Comparison of ENCODE assay signal across 8 mouse cellular contexts in genomic region chr3:89730350-89731331, GRCm38 (mm10). TPM values are rescaled to one million over a fixed set of nuclear protein-coding genes. Genes with fewer than 3 reads are reported as not detected.
DNase-seq lines count a peak whose midpoint lies in the region; ATAC-seq and TF ChIP-seq lines count a peak whose summit lies in the region.

No protein-coding gene starts in this region.

- H3K9me3 ChIP-seq in ES-Bruce4 (replicated peaks; ENCODE audit: control insufficient read depth, insufficient read depth, low read length, poor library complexity, severe bottlenecking), result no peaks in the 10 kb centered on the region
- no peaks in the 10 kb centered on the region for H3K9me3 ChIP-seq in heart, embryonic 13.5 days
- no peaks in the 10 kb centered on the region for H3K9me3 ChIP-seq in kidney, postnatal 0 days (replicated peaks; ENCODE audit: low read length)
- H3K9me3 ChIP-seq in neural tube, embryonic 14.5 days (ENCODE audit: control insufficient read depth, low read length), result no peaks in the 10 kb centered on the region

- TF ChIP-seq POLR2A in ES-Bruce4 (IDR thresholded peaks at IDR 0.05; ENCODE audit: insufficient read depth, low read length), result no peak
- peak; percentile 89; the same call in 1 of the 2 replicates for TF ChIP-seq POLR2A in lung, adult 2 months (IDR thresholded peaks at IDR 0.05; ENCODE audit: borderline replicate concordance, extremely low read depth, low read depth, low read length)

- peak overlapping the region; percentile 79 for H3K4me3 ChIP-seq in ES-Bruce4 (ENCODE audit: low read depth, low read length)
- peak overlapping the region; percentile 85 for H3K4me3 ChIP-seq in brown adipose tissue, adult 24 weeks (ENCODE audit: insufficient read depth, low read depth, low read length)
- peak overlapping the region; percentile 85 for H3K4me3 ChIP-seq in heart, embryonic 13.5 days
- H3K4me3 ChIP-seq in kidney, postnatal 0 days (replicated peaks; ENCODE audit: low read depth, low read length), result peak overlapping the region; percentile 78
- peak overlapping the region; percentile 94 for H3K4me3 ChIP-seq in lung, adult 2 months (replicated peaks; ENCODE audit: extremely low read depth, low read depth, low read length)
- H3K4me3 ChIP-seq in neural tube, embryonic 14.5 days (ENCODE audit: low read depth, low read length), result peak overlapping the region; percentile 34

- TF ChIP-seq EP300 in ES-Bruce4 (IDR thresholded peaks at IDR 0.05; ENCODE audit: insufficient read depth, low read depth, low read length), result no peak

- peak overlapping the region; percentile 44 for H3K9ac ChIP-seq in ES-Bruce4 (ENCODE audit: low read depth, poor library complexity, severe bottlenecking)
- peak overlapping the region; percentile 84 for H3K9ac ChIP-seq in heart, embryonic 13.5 days
- peak overlapping the region; percentile 82 for H3K9ac ChIP-seq in kidney, postnatal 0 days (ENCODE audit: low read depth, low read length)
- 0 out of 2 replicates have a peak overlapping the region, but pooled peaks have one; percentile 32 for H3K9ac ChIP-seq in neural tube, embryonic 14.5 days (replicated peaks; ENCODE audit: low read depth, low read length)

- H3K27ac ChIP-seq in ES-Bruce4 (ENCODE audit: insufficient read depth, low read length), result no peak overlapping the region
- peak overlapping the region; percentile 81 for H3K27ac ChIP-seq in brown adipose tissue, adult 24 weeks (replicated peaks; ENCODE audit: low read depth, low read length)
- H3K27ac ChIP-seq in heart, embryonic 13.5 days (replicated peaks), result peak overlapping the region; percentile 72
- H3K27ac ChIP-seq in kidney, postnatal 0 days, result peak overlapping the region; percentile 94
- no peak overlapping the region for H3K27ac ChIP-seq in neural tube, embryonic 14.5 days (ENCODE audit: low read depth, low read length)

- H3K4me1 ChIP-seq in ES-Bruce4 (ENCODE audit: control insufficient read depth, insufficient read depth, low read length), result no peaks in the 10 kb centered on the region
- no peaks in the 10 kb centered on the region for H3K4me1 ChIP-seq in brown adipose tissue, adult 24 weeks (ENCODE audit: control insufficient read depth, insufficient read depth, insufficient read length, low read length)
- peaks cover 29% of the 10 kb centered on the region for H3K4me1 ChIP-seq in heart, embryonic 13.5 days
- H3K4me1 ChIP-seq in kidney, postnatal 0 days (replicated peaks; ENCODE audit: insufficient read depth, low read length), result peaks cover 8% of the 10 kb centered on the region
- no peaks in the 10 kb centered on the region; the same call in 1 of the 2 replicates for H3K4me1 ChIP-seq in lung, adult 2 months (ENCODE audit: control insufficient read depth, insufficient read depth, low read length)
- H3K4me1 ChIP-seq in neural tube, embryonic 14.5 days (ENCODE audit: control insufficient read depth, insufficient read depth, low read length), result peaks cover 11% of the 10 kb centered on the region; the same call in 1 of the 2 replicates

- H3K4me2 ChIP-seq in heart, embryonic 13.5 days, result peak overlapping the region; percentile 90
- H3K4me2 ChIP-seq in kidney, postnatal 0 days (ENCODE audit: low read length), result peak overlapping the region; percentile 69
- peak overlapping the region; percentile 45 for H3K4me2 ChIP-seq in neural tube, embryonic 14.5 days (ENCODE audit: low read depth, low read length)

- H3K36me3 ChIP-seq in ES-Bruce4 (ENCODE audit: control insufficient read depth, insufficient read depth, low read length, poor library complexity, severe bottlenecking), result no peaks in the 10 kb centered on the region; the same call in 1 of the 2 replicates
- H3K36me3 ChIP-seq in heart, embryonic 13.5 days, result peaks cover 9% of the 10 kb centered on the region
- H3K36me3 ChIP-seq in kidney, postnatal 0 days (ENCODE audit: insufficient read depth, low read length), result peaks cover 2% of the 10 kb centered on the region; the same call in 1 of the 2 replicates
- H3K36me3 ChIP-seq in neural tube, embryonic 14.5 days (ENCODE audit: control insufficient read depth, insufficient read depth, low read length), result no peaks in the 10 kb centered on the region

- peak; percentile 96 for DNase-seq in kidney, postnatal 0 days (ENCODE audit: low spot score)
- peak; percentile 88 for DNase-seq in lung, adult 2 months
- DNase-seq in thymus, adult 18-20 months, result peak; percentile 87 to 93

- peak; percentile 95 for ATAC-seq in erythroid progenitor cell, adult 5-6 weeks (replicated peaks; ENCODE audit: low FRiP score, poor library complexity, severe bottlenecking)
- peak; percentile 84 for ATAC-seq in heart, embryonic 13.5 days (ENCODE audit: extremely low read depth, insufficient number of reproducible peaks, low FRiP score, low TSS enrichment)
- peak; percentile 94 for ATAC-seq in kidney, postnatal 0 days (replicated peaks; ENCODE audit: low FRiP score, low read depth)
- peak; percentile 76 for ATAC-seq in neural tube, embryonic 14.5 days (ENCODE audit: low read depth)

- 1% methylated on average over 32 of the region's 32 CpGs for WGBS in heart, embryonic 13.5 days
- 1% methylated on average over 32 of the region's 32 CpGs for WGBS in kidney, postnatal 0 days
- WGBS in lung, adult 2 months, result under 1% methylated on average over 32 of the region's 32 CpGs
- WGBS in neural tube, embryonic 14.5 days, result 1% methylated on average over 32 of the region's 32 CpGs

- no peaks in the 10 kb centered on the region for H3K27me3 ChIP-seq in ES-Bruce4 (ENCODE audit: control insufficient read depth, insufficient read depth, low read length, poor library complexity, severe bottlenecking)
- H3K27me3 ChIP-seq in heart, embryonic 13.5 days (replicated peaks), result no peaks in the 10 kb centered on the region
- H3K27me3 ChIP-seq in kidney, postnatal 0 days (ENCODE audit: insufficient read depth, low read length), result no peaks in the 10 kb centered on the region
- no peaks in the 10 kb centered on the region for H3K27me3 ChIP-seq in neural tube, embryonic 14.5 days (ENCODE audit: control insufficient read depth, insufficient read depth, low read length)

- no peak for TF ChIP-seq CTCF in ES-Bruce4 (IDR thresholded peaks at IDR 0.05; ENCODE audit: low read depth, low read length)
- TF ChIP-seq CTCF in kidney, postnatal 0 days (IDR thresholded peaks at IDR 0.05; ENCODE audit: low read depth), result peak; percentile 76
- TF ChIP-seq CTCF in lung, adult 2 months (IDR thresholded peaks at IDR 0.05; ENCODE audit: insufficient read depth, low read length), result no peak

RNA-seq across cellular contexts. Expression of gene Adar, which starts 15.8 kb away (rescaled TPM):
- 34.2 and 36.7 TPM in 2 replicates for polyA plus RNA-seq in ES-Bruce4 (2011; ENCODE audit: insufficient read depth, insufficient read length, low read depth, missing spikeins)
- polyA plus RNA-seq in brown adipose tissue, adult 24 weeks (2012; ENCODE audit: insufficient read depth, insufficient read length, missing spikeins), result 2.4 and 4.8 TPM in 2 replicates
- 36.0 and 68.1 TPM in 2 replicates for total RNA-seq in erythroid progenitor cell, adult 5-6 weeks (2015; ENCODE audit: low replicate concordance)
- 63.2 and 84.3 TPM in 2 replicates for total RNA-seq in erythroid progenitor cell, adult 5-6 weeks (2017; ENCODE audit: low replicate concordance)
- 7.5 and 7.8 TPM in 2 replicates for polyA plus RNA-seq in heart, embryonic 13.5 days (2015; fragmentation: Nextera tagmentation; extraction: Ambion mirVana)
- 9.6 and 10.5 TPM in 2 replicates for polyA plus RNA-seq in kidney, postnatal 0 days (2015; fragmentation: Nextera tagmentation; extraction: Ambion mirVana)
- polyA plus RNA-seq in lung, adult 2 months (2012; rRNA removed), result 23.4 and 31.2 TPM in 2 replicates
- 32.0 and 32.7 TPM in 2 replicates for polyA plus RNA-seq in neural tube, embryonic 14.5 days (2014; fragmentation: Nextera tagmentation; extraction: Ambion mirVana)

RNA-seq across cellular contexts. Expression of gene Chrnb2, which starts 33.8 kb away (rescaled TPM):
- polyA plus RNA-seq in ES-Bruce4 (2011; ENCODE audit: insufficient read depth, insufficient read length, low read depth, missing spikeins), result 0.67 and 0.68 TPM in 2 replicates
- 0.54 and 1.3 TPM in 2 replicates for polyA plus RNA-seq in brown adipose tissue, adult 24 weeks (2012; ENCODE audit: insufficient read depth, insufficient read length, missing spikeins)
- total RNA-seq in erythroid progenitor cell, adult 5-6 weeks (2015; ENCODE audit: low replicate concordance), result not detected in 2 replicates
- 0.13 and 0.23 TPM in 2 replicates for total RNA-seq in erythroid progenitor cell, adult 5-6 weeks (2017; ENCODE audit: low replicate concordance)
- 0.18 and 0.44 TPM in 2 replicates for polyA plus RNA-seq in heart, embryonic 13.5 days (2015; fragmentation: Nextera tagmentation; extraction: Ambion mirVana)
- polyA plus RNA-seq in kidney, postnatal 0 days (2015; fragmentation: Nextera tagmentation; extraction: Ambion mirVana), result 0.36 and 0.47 TPM in 2 replicates
- polyA plus RNA-seq in lung, adult 2 months (2012; rRNA removed), result 0.60 and 0.70 TPM in 2 replicates
- 24.5 and 29.9 TPM in 2 replicates for polyA plus RNA-seq in neural tube, embryonic 14.5 days (2014; fragmentation: Nextera tagmentation; extraction: Ambion mirVana)

RNA-seq across cellular contexts. Expression of gene Ube2q1, which starts 42.8 kb away (rescaled TPM):
- polyA plus RNA-seq in ES-Bruce4 (2011; ENCODE audit: insufficient read depth, insufficient read length, low read depth, missing spikeins), result 86.8 and 104 TPM in 2 replicates
- 31.9 and 44.5 TPM in 2 replicates for polyA plus RNA-seq in brown adipose tissue, adult 24 weeks (2012; ENCODE audit: insufficient read depth, insufficient read length, missing spikeins)
- 19.1 and 23.1 TPM in 2 replicates for total RNA-seq in erythroid progenitor cell, adult 5-6 weeks (2015; ENCODE audit: low replicate concordance)
- 13.3 and 17.6 TPM in 2 replicates for total RNA-seq in erythroid progenitor cell, adult 5-6 weeks (2017; ENCODE audit: low replicate concordance)
- 8.2 and 8.4 TPM in 2 replicates for polyA plus RNA-seq in heart, embryonic 13.5 days (2015; fragmentation: Nextera tagmentation; extraction: Ambion mirVana)
- polyA plus RNA-seq in kidney, postnatal 0 days (2015; fragmentation: Nextera tagmentation; extraction: Ambion mirVana), result 11.3 and 13.2 TPM in 2 replicates
- polyA plus RNA-seq in lung, adult 2 months (2012; rRNA removed), result 24.4 and 25.2 TPM in 2 replicates
- 19.6 and 22.2 TPM in 2 replicates for polyA plus RNA-seq in neural tube, embryonic 14.5 days (2014; fragmentation: Nextera tagmentation; extraction: Ambion mirVana)

Comparison
In these comparisons a context has a peak if more than half of its experiments do, and no peak if none do; other contexts are left out.
1. H3K27ac ChIP-seq: peak in brown adipose tissue, adult 24 weeks (single experiment), heart, embryonic 13.5 days (single experiment) and kidney, postnatal 0 days (single experiment); none in ES-Bruce4 (single experiment) and neural tube, embryonic 14.5 days (single experiment).
2. H3K4me3 ChIP-seq: peak in every context shown above with its lines; median percentile 94 in lung, adult 2 months; 85 in brown adipose tissue, adult 24 weeks; 85 in heart, embryonic 13.5 days; 79 in ES-Bruce4; 78 in kidney, postnatal 0 days; 34 in neural tube, embryonic 14.5 days.
3. H3K9ac ChIP-seq: peak in every context shown above with its lines; median percentile 84 in heart, embryonic 13.5 days; 82 in kidney, postnatal 0 days; 44 in ES-Bruce4; 32 in neural tube, embryonic 14.5 days.
4. RNA of gene Chrnb2, which starts 33.8 kb away (polyA plus RNA-seq): 24.5 to 29.9 TPM in neural tube, embryonic 14.5 days; 0.54 to 1.3 TPM in brown adipose tissue, adult 24 weeks, 0.60 to 0.70 TPM in lung, adult 2 months, 0.67 to 0.68 TPM in ES-Bruce4, 0.36 to 0.47 TPM in kidney, postnatal 0 days and 0.18 to 0.44 TPM in heart, embryonic 13.5 days; every median in the first group is over 10 times any median in the second.
5. Peak in every context shown above with its lines, with median percentiles within 50 percentile points of each other: ATAC-seq, H3K4me2 ChIP-seq and DNase-seq.